Mouse (Mus musculus) forebrain, postnatal 0 days (tissue): ENCODE results near the gene Krtap13. TPM values are rescaled to one million over a fixed set of nuclear protein-coding genes. Genes with fewer than 3 reads are reported as not detected.

Experiments used
- ATAC-seq: fragments of 200-750 bp; cut with Nextera tagmentation; 2 replicates; pipeline ENCODE4 v1.8.0; 2017; ENCODE audit warnings: mild to moderate bottlenecking, moderate library complexity
- DNase-seq: peaks from one replicate; pipeline ENCODE4 v3.0.0-alpha.2; 2015
- H3K27ac ChIP-seq: fragments of 300-500 bp; sonication (generic); 2 replicates; pipeline ENCODE4 v1.5.1; 2014; ENCODE audit warnings: low read depth, mild to moderate bottlenecking, antibody characterized with exemption, low read length, moderate library complexity, mixed read lengths
- H3K27me3 ChIP-seq: fragments of 300-500 bp; sonication (generic); 2 replicates; pipeline ENCODE4 v1.6.1; 2014; ENCODE audit warnings: mild to moderate bottlenecking, low read length, mixed read lengths; ENCODE audit not compliant: insufficient read depth
- H3K36me3 ChIP-seq: fragments of 300-500 bp; sonication (generic); 2 replicates; pipeline ENCODE4 v1.6.1; 2014; ENCODE audit warnings: mild to moderate bottlenecking, moderate library complexity; ENCODE audit not compliant: insufficient read depth
- H3K4me1 ChIP-seq: fragments of 300-500 bp; sonication (generic); 2 replicates; pipeline ENCODE4 v1.6.1; 2014; ENCODE audit warnings: antibody characterized with exemption; ENCODE audit not compliant: insufficient read depth
- H3K4me2 ChIP-seq: fragments of 300-500 bp; sonication (generic); 2 replicates; pipeline ENCODE4 v1.6.1; 2014; ENCODE audit warnings: low read depth, mild to moderate bottlenecking, moderate library complexity
- H3K4me3 ChIP-seq: fragments of 300-500 bp; sonication (generic); 2 replicates; pipeline ENCODE4 v1.5.1; 2014; ENCODE audit warnings: low read depth, low read length, mixed read lengths
- H3K9ac ChIP-seq: fragments of 300-500 bp; sonication (generic); 2 replicates; pipeline ENCODE4 v1.6.1; 2014; ENCODE audit warnings: mild to moderate bottlenecking
- H3K9me3 ChIP-seq: fragments of 300-500 bp; sonication (generic); 2 replicates; pipeline ENCODE4 v1.6.1; 2016; ENCODE audit warnings: low read length
- CTCF ChIP-seq: sonication (generic); IDR thresholded peaks from 2 replicates; pipeline ENCODE4 v1.5.1; 2016; ENCODE audit warnings: antibody characterized with exemption, control low read depth, low read depth
- WGBS: fragments of 180-500 bp; shearing (Covaris S2); extraction: QIAGEN DNeasy Blood & Tissue Kit; methylation state at CpG from one replicate; pipeline ENCODE4 v1.1.7; 2014; 5-methylcytosine and 5-hydroxymethylcytosine counted together
- polyA plus RNA-seq: library from polyadenylated mRNA; unstranded; fragments of >200 nt; fragmentation: Nextera tagmentation; extraction: Ambion mirVana; gene quantifications from 2 replicates; pipeline ENCODE4 v1.2.1, GENCODE M21; 2015
- total RNA-seq: library from RNA; depleted of rRNA; stranded (reverse); fragments of >200 nt; gene quantifications from 2 replicates; pipeline ENCODE4 v1.2.3, GENCODE M21; 2014; rRNA removed

Krtap13 gene
- total and polyA plus RNA-seq, 2 experiments from 2014 or later = not detected

GRCm38 (mm10) chr16:88701072-88701864 is 50.2 kb downstream of the Krtap13 start:
- Histone ChIP-seq H3K27ac (no peak overlapping the region), H3K27me3 (no peaks in the 10 kb centered on the region), H3K36me3 (no peaks in the 10 kb centered on the region), H3K4me1 (no peaks in the 10 kb centered on the region), H3K4me3 (no peak overlapping the region), H3K9ac (no peak overlapping the region), H3K4me2 (no peak overlapping the region), H3K9me3 (no peaks in the 10 kb centered on the region)
- ATAC-seq = peak; percentile 81
- TF ChIP-seq CTCF = no peak
- WGBS = 41% methylated on average over 4 of the region's 4 CpGs
- peak; percentile 13 for DNase-seq

Other genes with a start within 250 kb of the Krtap13 start
- not detected in 2 replicates for gene Cldn17, start 244.7 kb downstream of the Krtap13 start, total RNA-seq
- gene Cldn17, start 244.7 kb downstream of the Krtap13 start, polyA plus RNA-seq = not detected in 2 replicates
- not detected in 2 replicates for gene Cldn8, start 188.5 kb downstream of the Krtap13 start, total RNA-seq
- not detected in 2 replicates for gene Cldn8, start 188.5 kb downstream of the Krtap13 start, polyA plus RNA-seq
- not detected in 2 replicates for gene Krtap24-1, start 139.4 kb downstream of the Krtap13 start, total RNA-seq
- not detected in 2 replicates for gene Krtap24-1, start 139.4 kb downstream of the Krtap13 start, polyA plus RNA-seq
- gene 2310079G19Rik, start 124.0 kb downstream of the Krtap13 start, total RNA-seq = not detected in 2 replicates
- not detected in 2 replicates for gene 2310079G19Rik, start 124.0 kb downstream of the Krtap13 start, polyA plus RNA-seq
- gene Krtap26-1, start 103.8 kb downstream of the Krtap13 start, total RNA-seq = not detected in 2 replicates
- not detected in 2 replicates for gene Krtap26-1, start 103.8 kb downstream of the Krtap13 start, polyA plus RNA-seq
- gene Krtap27-1, start 80.0 kb downstream of the Krtap13 start, total RNA-seq = not detected in 2 replicates
- gene Krtap27-1, start 80.0 kb downstream of the Krtap13 start, polyA plus RNA-seq = not detected in 2 replicates
- gene 2310061N02Rik, start 43.7 kb downstream of the Krtap13 start, total RNA-seq = not detected in 2 replicates
- gene 2310061N02Rik, start 43.7 kb downstream of the Krtap13 start, polyA plus RNA-seq = not detected in 2 replicates
- gene Krtap13-1, start 22.8 kb downstream of the Krtap13 start, total RNA-seq = not detected in 2 replicates
- not detected in 2 replicates for gene Krtap13-1, start 22.8 kb downstream of the Krtap13 start, polyA plus RNA-seq
- gene 2310034C09Rik, start 7.2 kb upstream of the Krtap13 start, total RNA-seq = not detected in 2 replicates
- not detected in 2 replicates for gene 2310034C09Rik, start 7.2 kb upstream of the Krtap13 start, polyA plus RNA-seq
- not detected in 2 replicates for gene 2310057N15Rik, start 22.6 kb upstream of the Krtap13 start, total RNA-seq
- not detected in 2 replicates for gene 2310057N15Rik, start 22.6 kb upstream of the Krtap13 start, polyA plus RNA-seq
- gene Gm5965, start 26.3 kb upstream of the Krtap13 start, total RNA-seq = not detected in 2 replicates
- not detected in 2 replicates for gene Gm5965, start 26.3 kb upstream of the Krtap13 start, polyA plus RNA-seq
- gene Gm20741, start 60.6 kb upstream of the Krtap13 start, total RNA-seq = not detected in 2 replicates
- gene Gm20741, start 60.6 kb upstream of the Krtap13 start, polyA plus RNA-seq = not detected in 2 replicates
- gene Krtap15, start 68.6 kb upstream of the Krtap13 start, total RNA-seq = not detected in 2 replicates
- not detected in 2 replicates for gene Krtap15, start 68.6 kb upstream of the Krtap13 start, polyA plus RNA-seq
- not detected in 2 replicates for gene Krtap14, start 74.5 kb upstream of the Krtap13 start, total RNA-seq
- not detected in 2 replicates for gene Krtap14, start 74.5 kb upstream of the Krtap13 start, polyA plus RNA-seq
- gene Krtap19-1, start 117.8 kb upstream of the Krtap13 start, total RNA-seq = not detected in 2 replicates
- not detected in 2 replicates for gene Krtap19-1, start 117.8 kb upstream of the Krtap13 start, polyA plus RNA-seq
- not detected in 2 replicates for gene Krtap19-2, start 122.6 kb upstream of the Krtap13 start, total RNA-seq
- gene Krtap19-2, start 122.6 kb upstream of the Krtap13 start, polyA plus RNA-seq = not detected in 2 replicates
- gene Krtap19-3, start 126.4 kb upstream of the Krtap13 start, total RNA-seq = not detected in 2 replicates
- gene Krtap19-3, start 126.4 kb upstream of the Krtap13 start, polyA plus RNA-seq = not detected in 2 replicates
- gene Krtap19-4, start 133.5 kb upstream of the Krtap13 start, total RNA-seq = not detected in 2 replicates
- not detected in 2 replicates for gene Krtap19-4, start 133.5 kb upstream of the Krtap13 start, polyA plus RNA-seq
- not detected in 2 replicates for gene Krtap19-5, start 144.8 kb upstream of the Krtap13 start, total RNA-seq
- not detected in 2 replicates for gene Krtap19-5, start 144.8 kb upstream of the Krtap13 start, polyA plus RNA-seq
- gene Krtap19-9b, start 180.6 kb upstream of the Krtap13 start, total RNA-seq = not detected in 2 replicates
- not detected in 2 replicates for gene Krtap19-9b, start 180.6 kb upstream of the Krtap13 start, polyA plus RNA-seq
- not detected in 2 replicates for gene Krtap16-3, start 211.2 kb upstream of the Krtap13 start, total RNA-seq
- not detected in 2 replicates for gene Krtap16-3, start 211.2 kb upstream of the Krtap13 start, polyA plus RNA-seq